Mouse (Mus musculus) liver, embryonic 12.5 days (tissue): ENCODE measurements around the gene Pla2g3. TPM values are rescaled to one million over a fixed set of nuclear protein-coding genes. Genes with fewer than 3 reads are reported as not detected.

Experiments
- ATAC-seq: fragments of 200-750 bp; cut with Nextera tagmentation; 2 replicates; pipeline ENCODE4 v1.8.0; 2017; ENCODE audit warnings: moderate number of reproducible peaks, mild to moderate bottlenecking, moderate library complexity
- H3K27ac ChIP-seq: fragments of 300-500 bp; sonication (generic); 2 replicates; pipeline ENCODE4 v1.5.1; 2016; ENCODE audit warnings: mild to moderate bottlenecking
- H3K27me3 ChIP-seq: fragments of 300-500 bp; sonication (generic); replicated peaks from 2 replicates; pipeline ENCODE4 v1.6.1; 2016; ENCODE audit warnings: mild to moderate bottlenecking, moderate library complexity
- H3K36me3 ChIP-seq: fragments of 300-500 bp; sonication (generic); 2 replicates; pipeline ENCODE4 v1.6.1; 2016; ENCODE audit warnings: mild to moderate bottlenecking, moderate library complexity
- H3K4me1 ChIP-seq: fragments of 300-500 bp; sonication (generic); 2 replicates; pipeline ENCODE4 v1.6.1; 2016
- H3K4me2 ChIP-seq: fragments of 300-500 bp; sonication (generic); 2 replicates; pipeline ENCODE4 v1.6.1; 2016; ENCODE audit warnings: mild to moderate bottlenecking, moderate library complexity
- H3K4me3 ChIP-seq: fragments of 300-500 bp; sonication (generic); 2 replicates; pipeline ENCODE4 v1.5.1; 2016; ENCODE audit warnings: mild to moderate bottlenecking, moderate library complexity
- H3K9ac ChIP-seq: fragments of 300-500 bp; sonication (generic); 2 replicates; pipeline ENCODE4 v1.6.1; 2016; ENCODE audit warnings: mild to moderate bottlenecking, moderate library complexity
- H3K9me3 ChIP-seq: fragments of 300-500 bp; sonication (generic); replicated peaks from 2 replicates; pipeline ENCODE4 v1.6.1; 2016; ENCODE audit warnings: mild to moderate bottlenecking, moderate library complexity
- WGBS: fragments of 180-500 bp; shearing (Covaris S2); methylation state at CpG from one replicate; pipeline ENCODE4 v1.1.7; 2016; ENCODE audit not compliant: insufficient replicate concordance; 5-methylcytosine and 5-hydroxymethylcytosine counted together
- polyA plus RNA-seq: library from polyadenylated mRNA; unstranded; fragments of >200 nt; fragmentation: Nextera tagmentation; extraction: Ambion mirVana; gene quantifications from 2 replicates; pipeline ENCODE4 v1.2.1, GENCODE M21; 2016

Pla2g3 gene
- polyA plus RNA-seq, 1 experiment from 2014 or later = 0.06 TPM

DNA sequence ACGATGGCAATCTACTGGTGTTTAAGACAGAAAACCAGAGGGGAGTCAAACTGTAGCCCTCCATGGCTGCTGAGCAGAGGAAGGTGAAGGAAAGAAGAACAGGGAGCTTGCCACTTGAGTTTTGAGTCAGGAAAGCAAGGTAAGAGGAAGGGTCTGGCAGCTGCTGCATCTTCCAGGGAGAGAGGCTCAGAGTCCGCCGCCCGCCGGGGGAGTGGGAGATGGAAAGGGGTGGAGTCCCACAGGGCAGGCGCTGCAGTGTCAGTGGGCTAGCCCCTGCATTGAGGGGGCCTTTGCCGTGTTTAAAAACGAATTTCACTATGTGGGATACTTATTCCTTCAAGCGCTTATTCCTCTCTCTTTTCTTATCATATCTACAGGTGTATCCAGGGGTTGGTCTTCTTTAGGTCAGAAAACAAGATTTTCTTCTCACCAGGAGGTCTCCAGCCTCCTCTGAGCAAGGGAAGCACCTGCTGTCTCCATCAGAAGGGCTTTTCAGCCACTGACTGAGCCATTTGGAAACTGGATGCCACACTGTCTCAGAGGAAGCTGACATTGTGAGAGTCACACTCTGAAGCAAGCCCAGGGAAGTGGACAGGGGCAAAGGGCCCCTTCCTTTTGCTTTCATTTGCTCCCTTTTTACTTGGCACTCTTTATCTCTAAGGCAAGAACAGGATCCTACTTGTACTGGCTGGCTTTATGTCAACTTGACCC is 57.6 kb downstream of the Pla2g3 start:
- 21% methylated on average over 9 of the region's 9 CpGs for WGBS
- Histone ChIP-seq H3K9ac (no peak overlapping the region), H3K4me3 (no peak overlapping the region), H3K36me3 (no peaks in the 10 kb centered on the region), H3K4me1 (peaks cover 9% of the 10 kb centered on the region; the same call in 1 of the 2 replicates), H3K4me2 (no peak overlapping the region), H3K27ac (no peak overlapping the region), H3K27me3 (no peaks in the 10 kb centered on the region), H3K9me3 (peaks cover 7% of the 10 kb centered on the region)
- no peak for ATAC-seq

DNA sequence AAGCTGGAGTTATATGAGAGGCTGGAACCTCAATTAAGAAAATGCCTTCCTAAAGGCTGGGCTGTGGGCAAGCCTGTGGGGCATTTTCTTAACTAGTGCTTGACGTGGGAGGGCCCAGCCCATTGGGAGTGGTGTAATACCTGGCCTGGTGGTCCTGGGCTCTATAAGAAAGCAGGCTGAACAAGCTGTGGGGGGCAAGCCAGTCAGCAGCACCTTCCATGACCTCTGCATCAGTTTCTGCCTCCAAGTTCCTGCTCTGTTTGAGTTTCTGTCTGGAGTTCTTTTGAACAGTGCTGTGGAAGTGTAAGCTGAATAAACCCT is 58.1 kb downstream of the Pla2g3 start:
- H3K4me1 ChIP-seq = peaks cover 9% of the 10 kb centered on the region; the same call in 1 of the 2 replicates
- no peak overlapping the region for H3K4me2 ChIP-seq
- WGBS = 18% methylated on average over 1 of the region's 1 CpGs
- H3K36me3 ChIP-seq = no peaks in the 10 kb centered on the region
- H3K9ac ChIP-seq = no peak overlapping the region
- no peaks in the 10 kb centered on the region for H3K27me3 ChIP-seq
- no peak for ATAC-seq
- H3K9me3 ChIP-seq = peaks cover 7% of the 10 kb centered on the region
- no peak overlapping the region for H3K4me3 ChIP-seq
- H3K27ac ChIP-seq = no peak overlapping the region

DNA sequence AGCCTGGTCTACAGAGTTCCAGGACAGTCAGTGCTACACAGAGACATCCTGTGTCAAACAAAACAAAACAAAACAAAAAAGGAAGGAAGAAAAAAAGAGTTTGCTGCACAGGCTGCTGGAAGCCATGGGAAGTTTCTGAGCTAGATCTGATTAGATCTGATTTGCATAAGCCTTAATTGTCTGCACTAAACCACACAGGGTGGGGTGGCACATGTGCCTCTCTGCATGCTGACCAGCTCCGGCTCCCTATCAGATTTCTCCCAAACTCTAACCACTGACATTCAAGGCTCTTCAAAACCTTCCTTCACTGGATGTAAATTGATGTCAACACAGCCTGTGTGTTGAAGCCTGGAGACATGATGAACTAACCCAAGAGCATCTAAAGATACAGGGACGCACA is 59.0 kb downstream of the Pla2g3 start:
- Histone ChIP-seq H3K36me3 (no peaks in the 10 kb centered on the region), H3K4me1 (peaks cover 9% of the 10 kb centered on the region; the same call in 1 of the 2 replicates), H3K27ac (no peak overlapping the region), H3K4me3 (no peak overlapping the region), H3K27me3 (no peaks in the 10 kb centered on the region), H3K9me3 (peaks cover 7% of the 10 kb centered on the region), H3K4me2 (no peak overlapping the region), H3K9ac (no peak overlapping the region)
- no peak for ATAC-seq
- 57% methylated on average over 2 of the region's 2 CpGs for WGBS

DNA sequence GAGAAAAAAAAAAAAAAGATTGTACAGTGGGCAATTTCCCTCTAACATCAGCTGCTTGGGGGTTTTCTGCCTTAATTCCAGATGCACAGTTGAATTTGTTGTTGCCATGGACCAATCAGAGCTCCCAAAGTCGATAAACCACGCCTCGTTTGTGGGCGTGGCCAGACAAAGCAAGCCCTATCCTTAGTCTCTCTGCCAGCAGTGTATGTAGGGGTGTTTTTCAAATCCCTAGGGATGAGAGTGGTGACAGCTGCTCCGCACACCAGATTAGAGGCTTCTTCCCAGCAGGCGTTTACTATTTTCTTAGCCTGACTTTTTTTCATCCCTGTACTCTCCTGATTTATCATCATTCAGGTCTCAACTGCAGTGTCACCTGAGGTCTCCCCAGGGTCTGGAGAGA is 59.9 kb downstream of the Pla2g3 start:
- H3K9ac ChIP-seq = no peak overlapping the region
- WGBS = 36% methylated on average over 6 of the region's 6 CpGs
- no peak overlapping the region for H3K27ac ChIP-seq
- H3K4me1 ChIP-seq = peaks cover 9% of the 10 kb centered on the region; the same call in 1 of the 2 replicates
- no peaks in the 10 kb centered on the region for H3K36me3 ChIP-seq
- no peak overlapping the region for H3K4me2 ChIP-seq
- no peak overlapping the region for H3K4me3 ChIP-seq
- peaks cover 7% of the 10 kb centered on the region for H3K9me3 ChIP-seq
- no peaks in the 10 kb centered on the region for H3K27me3 ChIP-seq
- no peak for ATAC-seq

DNA sequence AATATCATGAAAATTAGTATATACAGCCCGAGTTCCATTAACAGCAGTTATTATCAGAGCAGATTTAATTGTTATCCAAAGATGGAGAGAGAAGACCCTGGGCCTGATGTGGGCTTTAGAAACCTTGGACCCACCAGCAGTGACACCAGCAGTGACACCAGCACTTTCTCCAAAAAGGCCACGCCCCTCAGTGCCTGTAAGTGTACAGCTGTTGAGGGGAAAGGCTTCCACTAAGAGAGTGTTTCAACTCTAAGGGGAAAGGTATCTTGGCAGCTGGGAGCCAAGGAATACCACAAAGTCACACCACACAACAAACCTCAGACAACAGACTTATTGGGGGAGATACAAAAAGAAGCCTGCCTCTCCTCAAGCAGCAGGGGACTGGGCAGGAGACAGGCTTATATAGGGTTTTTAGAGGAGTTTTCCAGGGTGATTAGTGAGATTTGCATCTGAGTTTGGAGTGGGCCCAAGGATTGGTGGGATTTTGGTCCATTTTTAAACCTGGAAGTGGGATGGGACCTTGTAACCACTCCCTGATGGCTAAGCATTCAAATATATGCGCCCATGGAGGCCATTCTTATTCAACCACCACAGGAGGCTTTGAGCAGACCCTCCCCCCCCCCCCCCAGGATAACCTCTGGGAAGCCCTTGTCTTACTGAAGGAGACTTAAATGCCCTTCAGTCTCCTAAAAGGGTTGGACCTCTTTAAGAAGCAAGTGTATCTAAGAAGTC is 60.6 kb downstream of the Pla2g3 start:
- H3K4me3 ChIP-seq = no peak overlapping the region
- H3K27me3 ChIP-seq = no peaks in the 10 kb centered on the region
- WGBS = 51% methylated on average over 3 of the region's 3 CpGs
- ATAC-seq = no peak
- H3K9me3 ChIP-seq = peaks cover 7% of the 10 kb centered on the region
- peaks cover 9% of the 10 kb centered on the region; the same call in 1 of the 2 replicates for H3K4me1 ChIP-seq
- no peak overlapping the region for H3K9ac ChIP-seq
- no peak overlapping the region for H3K27ac ChIP-seq
- no peaks in the 10 kb centered on the region for H3K36me3 ChIP-seq
- H3K4me2 ChIP-seq = no peak overlapping the region

Other genes starting within 250 kb of the Pla2g3 start
- gene Drg1, start 221.9 kb upstream of the Pla2g3 start, polyA plus RNA-seq = 167 and 169 TPM in 2 replicates
- gene Patz1, start 199.4 kb upstream of the Pla2g3 start, polyA plus RNA-seq = 29.0 and 30.5 TPM in 2 replicates
- gene Pik3ip1, start 157.9 kb upstream of the Pla2g3 start, polyA plus RNA-seq = 1.8 and 2.1 TPM in 2 replicates
- 15.0 and 16.1 TPM in 2 replicates for gene Limk2, start 79.1 kb upstream of the Pla2g3 start, polyA plus RNA-seq
- gene Rnf185, start 35.9 kb upstream of the Pla2g3 start, polyA plus RNA-seq = 9.4 and 9.6 TPM in 2 replicates
- 0.17 and 0.36 TPM in 2 replicates for gene Inpp5j, start 16.5 kb downstream of the Pla2g3 start, polyA plus RNA-seq
- 18.4 and 19.6 TPM in 2 replicates for gene Selenom, start 26.4 kb downstream of the Pla2g3 start, polyA plus RNA-seq
- 16.9 and 18.2 TPM in 2 replicates for gene Smtn, start 52.3 kb downstream of the Pla2g3 start, polyA plus RNA-seq
- 15.2 TPM in 2 replicates for gene Morc2a, start 160.9 kb downstream of the Pla2g3 start, polyA plus RNA-seq